Mouse (Mus musculus) c-Kit-positive CD71-negative TER-119-negative erythroid progenitor cells, embryonic 14.5 days (primary cell): ENCODE measurements around the gene Napsa.

Experiments used
- DNase-seq: peaks from one replicate; pipeline ENCODE4 v3.0.0-alpha.2; 2013; ENCODE audit warnings: low read depth

The Napsa gene

GRCm38 (mm10) chr7:44572213-44572701 is at the start of gene Napsa:
TSS of gene Napsa (plus strand) at chr7:44572380.
- DNase-seq = no peak

GRCm38 (mm10) chr7:44523056-44523455 is 49.1 kb upstream of the Napsa start:
- DNase-seq = no peak

GRCm38 (mm10) chr7:44524502-44524901 is 47.7 kb upstream of the Napsa start, which contains the start of gene Mybpc2:
TSS of gene Mybpc2 (minus strand) at chr7:44524656.
- no peak for DNase-seq

GRCm38 (mm10) chr7:44525126-44525832 is 46.9 kb upstream of the Napsa start:
- no peak for DNase-seq

- no peak for DNase-seq
Observed at GRCm38 (mm10) chr7:44526414-44527154, 45.6 kb upstream of the Napsa start.

GRCm38 (mm10) chr7:44527483-44528398 is 44.4 kb upstream of the Napsa start:
- peak; percentile 76 for DNase-seq

- no peak for DNase-seq
Observed at GRCm38 (mm10) chr7:44529518-44529917, 42.7 kb upstream of the Napsa start.

GRCm38 (mm10) chr7:44530507-44530906 is 41.7 kb upstream of the Napsa start:
- DNase-seq = no peak

GRCm38 (mm10) chr7:44531207-44531606 is 41.0 kb upstream of the Napsa start:
- DNase-seq = no peak

- no peak for DNase-seq
Observed at GRCm38 (mm10) chr7:44531946-44532732, 40.0 kb upstream of the Napsa start, which contains the start of gene Spib. TSS of gene Spib (minus strand) at chr7:44532071.

GRCm38 (mm10) chr7:44532918-44533745 is 39.0 kb upstream of the Napsa start:
- DNase-seq = no peak

- DNase-seq = no peak
Observed at GRCm38 (mm10) chr7:44533746-44534045, 38.5 kb upstream of the Napsa start.

- no peak for DNase-seq
Observed at GRCm38 (mm10) chr7:44534242-44534641, 37.9 kb upstream of the Napsa start.

- DNase-seq = no peak
Observed at GRCm38 (mm10) chr7:44534656-44535441, 37.3 kb upstream of the Napsa start.

- DNase-seq = no peak
Observed at GRCm38 (mm10) chr7:44535657-44536589, 36.3 kb upstream of the Napsa start.

GRCm38 (mm10) chr7:44536590-44536968 is 35.6 kb upstream of the Napsa start:
- DNase-seq = no peak

- DNase-seq = no peak
Observed at GRCm38 (mm10) chr7:44537009-44537408, 35.2 kb upstream of the Napsa start.

GRCm38 (mm10) chr7:44537496-44537895 is 34.7 kb upstream of the Napsa start:
- DNase-seq = no peak
